Mouse (Mus musculus): ENCODE data around the gene Raver2. TPM values are rescaled to one million over a fixed set of nuclear protein-coding genes. Genes with fewer than 3 reads are reported as not detected.

Gene Raver2
- polyA plus RNA-seq, 1 experiment from 2014 or later: 4.4 TPM

- Histone ChIP-seq H3K4me2 (ENCODE audit: low read length) (no peak overlapping the region), H3K27ac (replicated peaks in 1 of 2; ENCODE audit: control insufficient read depth in 1 of 2, insufficient read depth in 1 of 2, low read depth in 2 of 2, low read length in 2 of 2) (no peak overlapping the region), H3K9me3 (ENCODE audit: control insufficient read depth, low read length) (no peaks in the 10 kb centered on the region), H3K27me3 (ENCODE audit: control insufficient read depth, insufficient read depth, low read length) (no peaks in the 10 kb centered on the region), H3K4me1 (ENCODE audit: control insufficient read depth in 2 of 2, insufficient read depth in 2 of 2, low read length in 2 of 2) (peaks cover 2 to 10% of the 10 kb centered on the region in 2 experiments; a peak in 3 of 4 replicates), H3K9ac (ENCODE audit: low read length) (no peak overlapping the region), H3K4me3 (ENCODE audit: control insufficient read depth in 1 of 2, insufficient read depth in 1 of 2, low read depth in 1 of 2, low read length in 2 of 2) (no peak overlapping the region), H3K36me3 (ENCODE audit: control insufficient read depth, insufficient read depth, low read length) (no peaks in the 10 kb centered on the region)
- WGBS: 92% methylated on average over 7 of the region's 7 CpGs
- no peak for ATAC-seq (ENCODE audit: insufficient number of reproducible peaks, insufficient read depth, low FRiP score, low read depth)
Observed at GRCm38 (mm10) chr4:101121002-101121401, 52.2 kb downstream of the Raver2 start.

- no peak overlapping the region for H3K4me3 ChIP-seq (ENCODE audit: control insufficient read depth in 1 of 2, insufficient read depth in 1 of 2, low read depth in 1 of 2, low read length in 2 of 2)
- H3K4me2 ChIP-seq (ENCODE audit: low read length): no peak overlapping the region
- no peak overlapping the region for H3K9ac ChIP-seq (ENCODE audit: low read length)
- no peak for ATAC-seq (ENCODE audit: insufficient number of reproducible peaks, insufficient read depth, low FRiP score, low read depth)
- H3K36me3 ChIP-seq (ENCODE audit: control insufficient read depth, insufficient read depth, low read length): no peaks in the 10 kb centered on the region
- no peaks in the 10 kb centered on the region for H3K9me3 ChIP-seq (ENCODE audit: control insufficient read depth, low read length)
- H3K4me1 ChIP-seq (ENCODE audit: control insufficient read depth in 2 of 2, insufficient read depth in 2 of 2, low read length in 2 of 2): no peaks in the 10 kb centered on the region
- no peaks in the 10 kb centered on the region for H3K27me3 ChIP-seq (ENCODE audit: control insufficient read depth, insufficient read depth, low read length)
- H3K27ac ChIP-seq (replicated peaks in 1 of 2; ENCODE audit: control insufficient read depth in 1 of 2, insufficient read depth in 1 of 2, low read depth in 2 of 2, low read length in 2 of 2): no peak overlapping the region
- WGBS: 89% methylated on average over 8 of the region's 8 CpGs
Observed at GRCm38 (mm10) chr4:101135013-101135412, 66.2 kb downstream of the Raver2 start.

GRCm38 (mm10) chr4:101135909-101136308, 67.1 kb downstream of the Raver2 start:
- Histone ChIP-seq H3K4me3 (ENCODE audit: control insufficient read depth in 1 of 2, insufficient read depth in 1 of 2, low read depth in 1 of 2, low read length in 2 of 2) (no peak overlapping the region), H3K27ac (replicated peaks in 1 of 2; ENCODE audit: control insufficient read depth in 1 of 2, insufficient read depth in 1 of 2, low read depth in 2 of 2, low read length in 2 of 2) (no peak overlapping the region), H3K4me1 (ENCODE audit: control insufficient read depth in 2 of 2, insufficient read depth in 2 of 2, low read length in 2 of 2) (no peaks in the 10 kb centered on the region), H3K9me3 (ENCODE audit: control insufficient read depth, low read length) (no peaks in the 10 kb centered on the region), H3K36me3 (ENCODE audit: control insufficient read depth, insufficient read depth, low read length) (no peaks in the 10 kb centered on the region), H3K4me2 (ENCODE audit: low read length) (no peak overlapping the region), H3K27me3 (ENCODE audit: control insufficient read depth, insufficient read depth, low read length) (no peaks in the 10 kb centered on the region), H3K9ac (ENCODE audit: low read length) (no peak overlapping the region)
- 92% methylated on average over 14 of the region's 14 CpGs for WGBS
- no peak for ATAC-seq (ENCODE audit: insufficient number of reproducible peaks, insufficient read depth, low FRiP score, low read depth)

GRCm38 (mm10) chr4:101137975-101138374, 69.2 kb downstream of the Raver2 start:
- WGBS: 90% methylated on average over 11 of the region's 11 CpGs
- Histone ChIP-seq H3K27me3 (ENCODE audit: control insufficient read depth, insufficient read depth, low read length) (no peaks in the 10 kb centered on the region), H3K36me3 (ENCODE audit: control insufficient read depth, insufficient read depth, low read length) (no peaks in the 10 kb centered on the region), H3K9ac (ENCODE audit: low read length) (no peak overlapping the region), H3K4me3 (ENCODE audit: control insufficient read depth in 1 of 2, insufficient read depth in 1 of 2, low read depth in 1 of 2, low read length in 2 of 2) (no peak overlapping the region), H3K9me3 (ENCODE audit: control insufficient read depth, low read length) (no peaks in the 10 kb centered on the region), H3K4me2 (ENCODE audit: low read length) (no peak overlapping the region), H3K4me1 (ENCODE audit: control insufficient read depth in 2 of 2, insufficient read depth in 2 of 2, low read length in 2 of 2) (no peaks in the 10 kb centered on the region), H3K27ac (replicated peaks in 1 of 2; ENCODE audit: control insufficient read depth in 1 of 2, insufficient read depth in 1 of 2, low read depth in 2 of 2, low read length in 2 of 2) (no peak overlapping the region)
- no peak for ATAC-seq (ENCODE audit: insufficient number of reproducible peaks, insufficient read depth, low FRiP score, low read depth)

- ATAC-seq (ENCODE audit: insufficient number of reproducible peaks, insufficient read depth, low FRiP score, low read depth): no peak
- no peaks in the 10 kb centered on the region; a peak in 2 of 4 replicates for H3K4me1 ChIP-seq (ENCODE audit: control insufficient read depth in 2 of 2, insufficient read depth in 2 of 2, low read length in 2 of 2)
- H3K27me3 ChIP-seq (ENCODE audit: control insufficient read depth, insufficient read depth, low read length): no peaks in the 10 kb centered on the region
- WGBS: 75% methylated on average over 5 of the region's 5 CpGs
- no peak overlapping the region for H3K27ac ChIP-seq (replicated peaks in 1 of 2; ENCODE audit: control insufficient read depth in 1 of 2, insufficient read depth in 1 of 2, low read depth in 2 of 2, low read length in 2 of 2)
- no peaks in the 10 kb centered on the region for H3K9me3 ChIP-seq (ENCODE audit: control insufficient read depth, low read length)
- H3K4me2 ChIP-seq (ENCODE audit: low read length): no peak overlapping the region
- no peaks in the 10 kb centered on the region for H3K36me3 ChIP-seq (ENCODE audit: control insufficient read depth, insufficient read depth, low read length)
- no peak overlapping the region for H3K9ac ChIP-seq (ENCODE audit: low read length)
- no peak overlapping the region for H3K4me3 ChIP-seq (ENCODE audit: control insufficient read depth in 1 of 2, insufficient read depth in 1 of 2, low read depth in 1 of 2, low read length in 2 of 2)
Observed at GRCm38 (mm10) chr4:101141768-101142167, 73.0 kb downstream of the Raver2 start.

GRCm38 (mm10) chr4:101143901-101144300, 75.1 kb downstream of the Raver2 start:
- H3K4me2 ChIP-seq (ENCODE audit: low read length): no peak overlapping the region
- 67% methylated on average over 4 of the region's 4 CpGs for WGBS
- no peaks in the 10 kb centered on the region for H3K9me3 ChIP-seq (ENCODE audit: control insufficient read depth, low read length)
- H3K4me1 ChIP-seq (ENCODE audit: control insufficient read depth in 2 of 2, insufficient read depth in 2 of 2, low read length in 2 of 2): no peaks in the 10 kb centered on the region; a peak in 2 of 4 replicates
- ATAC-seq (ENCODE audit: insufficient number of reproducible peaks, insufficient read depth, low FRiP score, low read depth): no peak
- no peaks in the 10 kb centered on the region for H3K27me3 ChIP-seq (ENCODE audit: control insufficient read depth, insufficient read depth, low read length)
- 0 out of 2 replicates have a peak, but pooled peaks cover 10% of the 10 kb centered on the region for H3K36me3 ChIP-seq (ENCODE audit: control insufficient read depth, insufficient read depth, low read length)
- no peak overlapping the region for H3K4me3 ChIP-seq (ENCODE audit: control insufficient read depth in 1 of 2, insufficient read depth in 1 of 2, low read depth in 1 of 2, low read length in 2 of 2)
- no peak overlapping the region for H3K9ac ChIP-seq (ENCODE audit: low read length)
- no peak overlapping the region for H3K27ac ChIP-seq (replicated peaks in 1 of 2; ENCODE audit: control insufficient read depth in 1 of 2, insufficient read depth in 1 of 2, low read depth in 2 of 2, low read length in 2 of 2)

- no peak for ATAC-seq (ENCODE audit: insufficient number of reproducible peaks, insufficient read depth, low FRiP score, low read depth)
- 59% methylated on average over 4 of the region's 4 CpGs for WGBS
- no peak overlapping the region for H3K27ac ChIP-seq (replicated peaks in 1 of 2; ENCODE audit: control insufficient read depth in 1 of 2, insufficient read depth in 1 of 2, low read depth in 2 of 2, low read length in 2 of 2)
- H3K4me1 ChIP-seq (ENCODE audit: control insufficient read depth in 2 of 2, insufficient read depth in 2 of 2, low read length in 2 of 2): no peaks in the 10 kb centered on the region; a peak in 2 of 4 replicates
- no peak overlapping the region for H3K9ac ChIP-seq (ENCODE audit: low read length)
- H3K27me3 ChIP-seq (ENCODE audit: control insufficient read depth, insufficient read depth, low read length): no peaks in the 10 kb centered on the region
- no peaks in the 10 kb centered on the region for H3K9me3 ChIP-seq (ENCODE audit: control insufficient read depth, low read length)
- peaks cover 10% of the 10 kb centered on the region; the same call in 1 of the 2 replicates for H3K36me3 ChIP-seq (ENCODE audit: control insufficient read depth, insufficient read depth, low read length)
- H3K4me2 ChIP-seq (ENCODE audit: low read length): no peak overlapping the region
- H3K4me3 ChIP-seq (ENCODE audit: control insufficient read depth in 1 of 2, insufficient read depth in 1 of 2, low read depth in 1 of 2, low read length in 2 of 2): no peak overlapping the region
Observed at GRCm38 (mm10) chr4:101144361-101144760, 75.6 kb downstream of the Raver2 start.

GRCm38 (mm10) chr4:101144790-101145189, 76.0 kb downstream of the Raver2 start:
- H3K27ac ChIP-seq (replicated peaks in 1 of 2; ENCODE audit: control insufficient read depth in 1 of 2, insufficient read depth in 1 of 2, low read depth in 2 of 2, low read length in 2 of 2): no peak overlapping the region
- H3K4me2 ChIP-seq (ENCODE audit: low read length): no peak overlapping the region
- no peak overlapping the region for H3K9ac ChIP-seq (ENCODE audit: low read length)
- H3K4me3 ChIP-seq (ENCODE audit: control insufficient read depth in 1 of 2, insufficient read depth in 1 of 2, low read depth in 1 of 2, low read length in 2 of 2): no peak overlapping the region
- H3K9me3 ChIP-seq (ENCODE audit: control insufficient read depth, low read length): no peaks in the 10 kb centered on the region
- H3K36me3 ChIP-seq (ENCODE audit: control insufficient read depth, insufficient read depth, low read length): peaks cover 15% of the 10 kb centered on the region; the same call in 1 of the 2 replicates
- H3K4me1 ChIP-seq (ENCODE audit: control insufficient read depth in 2 of 2, insufficient read depth in 2 of 2, low read length in 2 of 2): no peaks in the 10 kb centered on the region; a peak in 2 of 4 replicates
- no peak for ATAC-seq (ENCODE audit: insufficient number of reproducible peaks, insufficient read depth, low FRiP score, low read depth)
- H3K27me3 ChIP-seq (ENCODE audit: control insufficient read depth, insufficient read depth, low read length): no peaks in the 10 kb centered on the region
- 84% methylated on average over 7 of the region's 7 CpGs for WGBS

All from heart, embryonic 14.5 days (tissue).